In genomic region chr10:57001723-57002110, GRCm38 (mm10) we compare ENCODE assay signal across 9 mouse cellular contexts.
DNase-seq lines count a peak whose midpoint lies in the region; ATAC-seq and TF ChIP-seq lines count a peak whose summit lies in the region.
"Had no signal": no experiment of that assay in that cellular context is flagged by ENCODE, and none has a peak within 500 bp of the region (broad histone marks: within the 10 kb centered on the region; RNA-seq: fewer than 3 reads in every experiment).

No protein-coding gene starts in this region.

- no peaks in the 10 kb centered on the region for H3K27me3 ChIP-seq in forebrain, embryonic 11.5 days (ENCODE audit: control insufficient read depth, insufficient read depth, low read length)
- H3K27me3 ChIP-seq in forebrain, postnatal 0 days (ENCODE audit: insufficient read depth, low read length), result no peaks in the 10 kb centered on the region
- H3K27me3 ChIP-seq in kidney, embryonic 16.5 days (ENCODE audit: insufficient read depth, low read length), result no peaks in the 10 kb centered on the region
- H3K27me3 ChIP-seq in embryonic facial prominence, embryonic 15.5 days, result no peaks in the 10 kb centered on the region
- no peaks in the 10 kb centered on the region for H3K27me3 ChIP-seq in neural tube, embryonic 12.5 days (replicated peaks)

- TF ChIP-seq CTCF in forebrain, postnatal 0 days (IDR thresholded peaks at IDR 0.05; ENCODE audit: low read depth), result no peak

- no peaks in the 10 kb centered on the region for H3K4me1 ChIP-seq in forebrain, embryonic 11.5 days (replicated peaks; ENCODE audit: control insufficient read depth, insufficient read depth, low read length)
- H3K4me1 ChIP-seq in forebrain, postnatal 0 days (ENCODE audit: insufficient read depth), result no peaks in the 10 kb centered on the region
- 0 out of 2 replicates have a peak, but pooled peaks cover 8% of the 10 kb centered on the region for H3K4me1 ChIP-seq in kidney, embryonic 16.5 days (ENCODE audit: insufficient read depth, low read length)
- H3K4me1 ChIP-seq in embryonic facial prominence, embryonic 15.5 days, result no peaks in the 10 kb centered on the region
- no peaks in the 10 kb centered on the region for H3K4me1 ChIP-seq in neural tube, embryonic 12.5 days

- H3K4me2 ChIP-seq in forebrain, embryonic 11.5 days (ENCODE audit: low read depth, low read length, severe bottlenecking), result no peak overlapping the region
- H3K4me2 ChIP-seq in forebrain, postnatal 0 days (ENCODE audit: low read depth), result no peak overlapping the region
- peak overlapping the region; percentile 43 for H3K4me2 ChIP-seq in kidney, embryonic 16.5 days (replicated peaks; ENCODE audit: low read depth, low read length)
- H3K4me2 ChIP-seq in embryonic facial prominence, embryonic 15.5 days (replicated peaks), result peak overlapping the region; percentile 37; the same call in 1 of the 2 replicates
- peak overlapping the region; percentile 42 for H3K4me2 ChIP-seq in neural tube, embryonic 12.5 days (replicated peaks)

- H3K36me3 ChIP-seq in forebrain, embryonic 11.5 days (ENCODE audit: control insufficient read depth, insufficient read depth, low read length), result no peaks in the 10 kb centered on the region
- no peaks in the 10 kb centered on the region for H3K36me3 ChIP-seq in forebrain, postnatal 0 days (ENCODE audit: insufficient read depth)
- H3K36me3 ChIP-seq in kidney, embryonic 16.5 days (ENCODE audit: insufficient read depth, low read length), result no peaks in the 10 kb centered on the region
- no peaks in the 10 kb centered on the region for H3K36me3 ChIP-seq in embryonic facial prominence, embryonic 15.5 days
- H3K36me3 ChIP-seq in neural tube, embryonic 12.5 days, result no peaks in the 10 kb centered on the region
- H3K36me3 ChIP-seq: G1E had no signal

- no peak overlapping the region for H3K27ac ChIP-seq in forebrain, embryonic 11.5 days (ENCODE audit: low read depth, low read length)
- H3K27ac ChIP-seq in forebrain, postnatal 0 days (ENCODE audit: low read depth, low read length), result no peak overlapping the region
- H3K27ac ChIP-seq in kidney, embryonic 16.5 days (ENCODE audit: low read length), result no peak overlapping the region
- no peak overlapping the region for H3K27ac ChIP-seq in embryonic facial prominence, embryonic 15.5 days (replicated peaks)
- H3K27ac ChIP-seq in neural tube, embryonic 12.5 days, result no peak overlapping the region

- no peak overlapping the region for H3K9ac ChIP-seq in forebrain, embryonic 11.5 days (ENCODE audit: low read length)
- no peak overlapping the region for H3K9ac ChIP-seq in forebrain, postnatal 0 days
- 0 out of 2 replicates have a peak overlapping the region, but pooled peaks have one; percentile 26 for H3K9ac ChIP-seq in kidney, embryonic 16.5 days (replicated peaks; ENCODE audit: low read length)
- H3K9ac ChIP-seq in embryonic facial prominence, embryonic 15.5 days, result no peak overlapping the region
- H3K9ac ChIP-seq in neural tube, embryonic 12.5 days, result no peak overlapping the region

- WGBS in forebrain, embryonic 11.5 days, result 71% methylated on average over 8 of the region's 8 CpGs
- WGBS in forebrain, postnatal 0 days, result 69% methylated on average over 8 of the region's 8 CpGs
- 42% methylated on average over 8 of the region's 8 CpGs for WGBS in kidney, embryonic 16.5 days
- 64% methylated on average over 8 of the region's 8 CpGs for WGBS in embryonic facial prominence, embryonic 15.5 days
- 63% methylated on average over 8 of the region's 8 CpGs for WGBS in neural tube, embryonic 12.5 days

- no peak overlapping the region for H3K4me3 ChIP-seq in forebrain, embryonic 11.5 days (ENCODE audit: low read depth, low read length)
- no peak overlapping the region for H3K4me3 ChIP-seq in forebrain, postnatal 0 days (ENCODE audit: low read depth, low read length)
- peak overlapping the region; percentile 2; the same call in 1 of the 2 replicates for H3K4me3 ChIP-seq in kidney, embryonic 16.5 days (ENCODE audit: low read length)
- no peak overlapping the region for H3K4me3 ChIP-seq in embryonic facial prominence, embryonic 15.5 days (replicated peaks)
- H3K4me3 ChIP-seq in neural tube, embryonic 12.5 days, result no peak overlapping the region

- DNase-seq in forebrain, embryonic 11.5 days (ENCODE audit: low spot score), result no peak
- DNase-seq in forebrain, postnatal 0 days, result no peak
- no peak for DNase-seq in kidney, adult 9 months
- no peak for DNase-seq in frontal cortex, adult 2 months (ENCODE audit: extremely low spot score in 1 of 2, low spot score in 1 of 2)
- no peak for DNase-seq in liver

- no peaks in the 10 kb centered on the region for H3K9me3 ChIP-seq in forebrain, embryonic 11.5 days (ENCODE audit: control insufficient read depth, low read length)
- H3K9me3 ChIP-seq in forebrain, postnatal 0 days (ENCODE audit: low read length), result no peaks in the 10 kb centered on the region
- H3K9me3 ChIP-seq in kidney, embryonic 16.5 days (ENCODE audit: low read length), result no peaks in the 10 kb centered on the region
- no peaks in the 10 kb centered on the region for H3K9me3 ChIP-seq in embryonic facial prominence, embryonic 15.5 days (replicated peaks)
- H3K9me3 ChIP-seq in neural tube, embryonic 12.5 days, result no peaks in the 10 kb centered on the region
- H3K9me3 ChIP-seq: G1E had no signal

- ATAC-seq in forebrain, embryonic 11.5 days (replicated peaks; ENCODE audit: low FRiP score), result peak; percentile 19; the same call in 1 of the 2 replicates
- ATAC-seq in forebrain, postnatal 0 days, result no peak
- no peak; the same call in 1 of the 2 replicates for ATAC-seq in kidney, embryonic 16.5 days (ENCODE audit: low FRiP score, low TSS enrichment)
- ATAC-seq in embryonic facial prominence, embryonic 15.5 days (ENCODE audit: insufficient number of reproducible peaks, low FRiP score, low TSS enrichment, low read depth), result no peak
- ATAC-seq in neural tube, embryonic 12.5 days (ENCODE audit: low FRiP score, low read depth), result 0 out of 2 replicates have a peak, but pooled peaks have one; percentile 34

Comparison
In these comparisons a context has a peak if more than half of its experiments do, and no peak if none do; other contexts are left out.
1. ATAC-seq: peak in forebrain, embryonic 11.5 days (single experiment) and neural tube, embryonic 12.5 days (single experiment); none in forebrain, postnatal 0 days (single experiment), kidney, embryonic 16.5 days (single experiment) and embryonic facial prominence, embryonic 15.5 days (single experiment).
2. H3K4me2 ChIP-seq: peak in kidney, embryonic 16.5 days (single experiment), embryonic facial prominence, embryonic 15.5 days (single experiment) and neural tube, embryonic 12.5 days (single experiment); none in forebrain, embryonic 11.5 days (single experiment) and forebrain, postnatal 0 days (single experiment).